Comparison of ENCODE assay signal across 26 mouse cellular contexts in genomic region chr14:31709343-31709742, GRCm38 (mm10).
DNase-seq lines count a peak whose midpoint lies in the region; ATAC-seq and TF ChIP-seq lines count a peak whose summit lies in the region.
"Had no signal": no experiment of that assay in that cellular context is flagged by ENCODE, and none has a peak within 500 bp of the region (broad histone marks: within the 10 kb centered on the region; RNA-seq: fewer than 3 reads in every experiment).

No protein-coding gene starts in this region.

- WGBS in liver, embryonic 11.5 days, result 59% methylated on average over 1 of the region's 1 CpGs
- 20% methylated on average over 1 of the region's 1 CpGs for WGBS in liver, embryonic 14.5 days (ENCODE audit: insufficient replicate concordance)
- WGBS in hindbrain, embryonic 11.5 days, result 94% methylated on average over 1 of the region's 1 CpGs
- 83% methylated on average over 1 of the region's 1 CpGs for WGBS in hindbrain, embryonic 16.5 days

- no peak for DNase-seq in liver, embryonic 11.5 days (ENCODE audit: low spot score)
- no peak for DNase-seq in liver, embryonic 14.5 days (ENCODE audit: low read depth in 3 of 3, low spot score in 3 of 3)
- DNase-seq in lung, postnatal 36 days, result no peak
- DNase-seq in hindbrain, embryonic 11.5 days (ENCODE audit: low spot score), result no peak
- DNase-seq in ovary, adult 18-20 months (ENCODE audit: low spot score), result no peak
- DNase-seq: adrenal gland, postnatal 10 days; adrenal gland, postnatal 36 days; cerebellum, adult 18-20 months; cerebellum, adult 9-10 months; cerebellum, postnatal 14 days; gastrocnemius, postnatal 10 days; gastrocnemius, postnatal 36 days; heart, adult 2 months; heart, postnatal 14 days; heart, postnatal 4 days had no signal

- no peaks in the 10 kb centered on the region for H3K9me3 ChIP-seq in liver, embryonic 11.5 days (ENCODE audit: control insufficient read depth, low read length)
- no peaks in the 10 kb centered on the region for H3K9me3 ChIP-seq in liver, embryonic 14.5 days (ENCODE audit: control insufficient read depth, low read length)
- H3K9me3 ChIP-seq in hindbrain, embryonic 11.5 days (ENCODE audit: control insufficient read depth, low read length), result no peaks in the 10 kb centered on the region
- no peaks in the 10 kb centered on the region for H3K9me3 ChIP-seq in hindbrain, embryonic 16.5 days (ENCODE audit: control insufficient read depth, low read length)
- H3K9me3 ChIP-seq: forebrain, embryonic 12.5 days; heart, embryonic 10.5 days; heart, embryonic 13.5 days; hindbrain, embryonic 13.5 days had no signal

- H3K27ac ChIP-seq in liver, embryonic 11.5 days (ENCODE audit: low read depth, low read length), result no peak overlapping the region
- H3K27ac ChIP-seq in liver, embryonic 14.5 days, result no peak overlapping the region
- H3K27ac ChIP-seq in hindbrain, embryonic 11.5 days (ENCODE audit: low read depth, low read length), result no peak overlapping the region
- H3K27ac ChIP-seq in hindbrain, embryonic 16.5 days (ENCODE audit: low read depth, low read length), result no peak overlapping the region
- H3K27ac ChIP-seq: forebrain, embryonic 12.5 days; heart, adult 2 months; heart, embryonic 10.5 days; heart, embryonic 13.5 days; hindbrain, embryonic 13.5 days; hindbrain, postnatal 0 days had no signal

- no peak for TF ChIP-seq EP300 in liver, embryonic 14.5 days (IDR thresholded peaks at IDR 0.05; ENCODE audit: low read depth)

- ATAC-seq in erythroblast, adult 5-6 weeks (replicated peaks; ENCODE audit: low FRiP score, poor library complexity, severe bottlenecking), result 0 out of 2 replicates have a peak, but pooled peaks have one; percentile 60
- ATAC-seq in liver, embryonic 11.5 days (replicated peaks; ENCODE audit: low FRiP score), result peak; percentile 68
- ATAC-seq in liver, embryonic 14.5 days (ENCODE audit: insufficient read depth), result peak; percentile 68; the same call in 1 of the 2 replicates
- peak; percentile 55 for ATAC-seq in megakaryocyte progenitor cell, adult 5-6 weeks (replicated peaks; ENCODE audit: poor library complexity)
- ATAC-seq in hindbrain, embryonic 11.5 days (ENCODE audit: low FRiP score), result no peak
- no peak for ATAC-seq in hindbrain, embryonic 16.5 days
- ATAC-seq: CD4-positive, CD25-positive, alpha-beta regulatory T cell, adult 4 months; forebrain, embryonic 16.5 days; hindbrain, postnatal 0 days; Patski had no signal

- TF ChIP-seq CTCF in liver, embryonic 14.5 days (IDR thresholded peaks at IDR 0.05; ENCODE audit: low read depth), result no peak

- no peaks in the 10 kb centered on the region; the same call in 1 of the 2 replicates for H3K36me3 ChIP-seq in liver, embryonic 11.5 days (ENCODE audit: control insufficient read depth, insufficient read depth, low read length)
- peaks cover 2% of the 10 kb centered on the region for H3K36me3 ChIP-seq in liver, embryonic 14.5 days (replicated peaks; ENCODE audit: control insufficient read depth, insufficient read depth, low read depth)
- H3K36me3 ChIP-seq in hindbrain, embryonic 11.5 days (ENCODE audit: control insufficient read depth, insufficient read depth, low read length), result no peaks in the 10 kb centered on the region
- peaks cover 20% of the 10 kb centered on the region for H3K36me3 ChIP-seq in hindbrain, embryonic 16.5 days (ENCODE audit: control insufficient read depth, insufficient read depth, low read length)

- H3K4me1 ChIP-seq in liver, embryonic 11.5 days (replicated peaks; ENCODE audit: control insufficient read depth, insufficient read depth, low read length), result no peaks in the 10 kb centered on the region; the same call in 1 of the 2 replicates
- peaks cover 0 to 7% of the 10 kb centered on the region in 2 experiments; a peak in 2 of 4 replicates for H3K4me1 ChIP-seq in liver, embryonic 14.5 days (replicated peaks; ENCODE audit: control insufficient read depth in 2 of 2, insufficient read depth in 2 of 2, low read length in 1 of 2)
- H3K4me1 ChIP-seq in hindbrain, embryonic 11.5 days (replicated peaks; ENCODE audit: control insufficient read depth, insufficient read depth, low read length), result no peaks in the 10 kb centered on the region
- H3K4me1 ChIP-seq in hindbrain, embryonic 16.5 days (ENCODE audit: control insufficient read depth, insufficient read depth, low read depth, low read length), result no peaks in the 10 kb centered on the region
- H3K4me1 ChIP-seq: forebrain, embryonic 12.5 days; heart, embryonic 10.5 days; hindbrain, embryonic 13.5 days had no signal

- no peak overlapping the region for H3K9ac ChIP-seq in liver, embryonic 11.5 days (ENCODE audit: low read depth, low read length)
- H3K9ac ChIP-seq in liver, embryonic 14.5 days (replicated peaks), result no peak overlapping the region
- no peak overlapping the region for H3K9ac ChIP-seq in hindbrain, embryonic 11.5 days (ENCODE audit: low read depth, low read length)
- no peak overlapping the region for H3K9ac ChIP-seq in hindbrain, embryonic 16.5 days (ENCODE audit: low read depth, low read length)
- H3K9ac ChIP-seq: forebrain, embryonic 12.5 days; heart, embryonic 13.5 days; hindbrain, embryonic 13.5 days had no signal

- H3K27me3 ChIP-seq in liver, embryonic 11.5 days (replicated peaks; ENCODE audit: control insufficient read depth, insufficient read depth, low read length), result no peaks in the 10 kb centered on the region
- no peaks in the 10 kb centered on the region for H3K27me3 ChIP-seq in liver, embryonic 14.5 days (ENCODE audit: control insufficient read depth, insufficient read depth, low read length)
- no peaks in the 10 kb centered on the region for H3K27me3 ChIP-seq in hindbrain, embryonic 11.5 days (ENCODE audit: control insufficient read depth, insufficient read depth, low read length)
- no peaks in the 10 kb centered on the region for H3K27me3 ChIP-seq in hindbrain, embryonic 16.5 days (replicated peaks; ENCODE audit: control insufficient read depth, insufficient read depth, low read length)
- H3K27me3 ChIP-seq: forebrain, embryonic 12.5 days; heart, embryonic 13.5 days; hindbrain, embryonic 13.5 days; Patski had no signal

- no peak overlapping the region for H3K4me3 ChIP-seq in liver, embryonic 11.5 days (ENCODE audit: low read depth, low read length)
- H3K4me3 ChIP-seq in liver, embryonic 14.5 days (ENCODE audit: insufficient read depth in 1 of 2, low read depth in 2 of 2, low read length in 2 of 2), result no peak overlapping the region
- no peak overlapping the region for H3K4me3 ChIP-seq in hindbrain, embryonic 11.5 days (ENCODE audit: low read depth, low read length)
- H3K4me3 ChIP-seq in hindbrain, embryonic 16.5 days (ENCODE audit: low read length), result no peak overlapping the region
- H3K4me3 ChIP-seq: forebrain, embryonic 12.5 days; heart, adult 2 months; heart, embryonic 10.5 days; heart, embryonic 13.5 days; hindbrain, embryonic 13.5 days had no signal

- no peak overlapping the region for H3K4me2 ChIP-seq in liver, embryonic 11.5 days
- no peak overlapping the region for H3K4me2 ChIP-seq in liver, embryonic 14.5 days (ENCODE audit: low read depth)
- no peak overlapping the region for H3K4me2 ChIP-seq in hindbrain, embryonic 11.5 days (replicated peaks; ENCODE audit: low read depth, low read length)
- H3K4me2 ChIP-seq in hindbrain, embryonic 16.5 days (ENCODE audit: low read length), result no peak overlapping the region
- H3K4me2 ChIP-seq: forebrain, embryonic 12.5 days; heart, embryonic 13.5 days; hindbrain, embryonic 13.5 days had no signal

Comparison
In these comparisons a context has a peak if more than half of its experiments do, and no peak if none do; other contexts are left out.
1. ATAC-seq: peak in erythroblast, adult 5-6 weeks (single experiment), liver, embryonic 11.5 days (single experiment), liver, embryonic 14.5 days (single experiment) and megakaryocyte progenitor cell, adult 5-6 weeks (single experiment); none in hindbrain, embryonic 11.5 days (single experiment) and hindbrain, embryonic 16.5 days (single experiment).